Mouse (Mus musculus) inflammation-experienced regulatory T-cells, adult 6 months (primary cell): ENCODE data around the gene Hspa12a. TPM values are rescaled to one million over a fixed set of nuclear protein-coding genes. Genes with fewer than 3 reads are reported as not detected.

Experiments
- ATAC-seq: one replicate; pipeline ENCODE4 v1.8.0; 2017
- polyA plus RNA-seq, 3 experiments: library from polyadenylated mRNA; unstranded; fragments of 100-300 nt; shearing (Covaris generic); gene quantifications; one replicate each; pipeline ENCODE4 v1.2.1; 2017

The Hspa12a gene
- polyA plus RNA-seq, 3 experiments from 2014 or later, result 0.57 to 0.92 TPM; not detected in 1

DNA sequence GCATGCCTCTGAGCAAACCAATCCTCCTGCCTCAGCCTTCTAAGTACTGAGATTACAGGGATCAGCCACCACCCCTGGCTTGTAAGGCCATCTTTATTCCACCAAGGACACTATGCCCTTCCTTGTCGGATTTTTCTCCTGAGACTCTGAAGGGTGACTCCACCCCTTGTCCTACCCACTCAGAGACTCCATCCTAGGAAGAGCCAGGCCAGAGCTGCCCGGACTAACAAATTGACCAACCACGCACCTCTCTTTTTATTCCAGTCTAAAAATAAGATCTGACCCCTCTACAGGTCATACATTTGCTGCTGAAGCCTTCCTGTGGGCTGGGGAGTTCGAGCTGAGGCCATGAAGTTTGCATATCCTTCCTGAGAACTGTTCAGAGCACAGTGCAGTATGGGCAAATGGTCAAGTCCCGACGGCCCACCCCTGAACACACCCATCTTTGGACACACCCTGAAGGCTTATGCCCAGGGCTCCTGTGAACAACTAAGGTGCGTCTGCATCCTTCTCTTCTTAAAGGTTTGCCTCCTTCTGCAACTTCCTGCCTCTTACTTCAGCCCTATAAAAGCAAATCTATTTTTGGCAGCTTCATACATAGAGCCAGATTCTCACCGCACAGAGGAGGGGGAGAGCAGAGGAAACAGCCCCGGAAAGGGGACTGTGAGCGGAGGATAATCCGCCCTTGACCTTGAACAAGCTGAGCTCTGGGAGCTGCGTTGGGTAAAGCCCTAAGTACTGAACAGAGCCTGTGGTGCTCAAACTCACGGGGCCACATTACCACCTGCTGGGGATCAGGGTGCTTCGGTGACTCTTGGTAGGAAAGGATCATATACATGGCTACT is 124.7 kb downstream of the Hspa12a start:
- no peak for ATAC-seq

DNA sequence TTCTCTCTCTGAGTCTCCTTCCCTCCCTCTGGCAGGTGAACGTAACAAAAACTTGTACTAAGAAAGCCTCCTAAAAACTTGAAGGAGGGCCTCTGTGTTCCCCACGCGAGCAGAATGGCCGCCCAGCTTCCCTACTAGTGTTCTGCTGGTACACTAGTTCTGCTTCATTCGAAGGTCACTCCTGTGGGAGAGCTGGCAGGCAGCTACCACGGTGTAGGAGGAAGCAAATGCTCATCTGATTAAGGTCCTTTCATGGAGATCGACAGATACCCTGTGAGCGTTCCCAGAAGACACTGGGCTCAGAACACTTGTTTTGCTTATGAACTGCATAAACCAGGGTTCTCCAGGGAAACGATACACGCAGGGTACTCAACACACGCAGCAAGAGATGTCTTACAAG is 126.1 kb downstream of the Hspa12a start:
- ATAC-seq, result no peak

DNA sequence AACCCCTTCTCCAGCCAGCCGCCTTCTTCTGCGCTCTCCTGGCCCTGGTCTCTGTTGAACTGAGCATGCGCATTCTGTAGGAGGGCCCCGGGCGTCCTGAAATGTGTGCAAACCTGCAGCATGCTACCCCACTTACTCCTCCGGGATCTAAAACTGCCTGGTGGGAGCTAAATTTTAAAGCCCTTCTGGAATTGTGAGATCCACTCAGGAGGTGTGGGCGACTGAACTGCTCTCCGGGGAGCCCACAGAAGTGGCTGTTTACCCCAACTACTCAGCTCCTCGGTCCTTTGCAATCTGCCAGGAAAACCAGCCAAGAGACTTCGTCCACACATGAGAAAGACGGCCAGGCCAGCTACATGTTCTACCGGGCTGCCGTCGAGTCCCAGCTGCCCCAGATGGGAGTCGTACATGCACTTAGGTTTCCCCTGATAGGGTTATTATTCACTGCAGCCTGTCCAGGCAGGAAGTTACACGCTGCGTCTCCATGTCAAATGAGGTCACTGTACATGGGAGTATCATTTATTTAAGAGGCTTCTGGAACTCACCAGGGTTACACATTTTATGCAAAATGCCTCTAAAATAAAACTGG is 126.9 kb downstream of the Hspa12a start:
- no peak for ATAC-seq

DNA sequence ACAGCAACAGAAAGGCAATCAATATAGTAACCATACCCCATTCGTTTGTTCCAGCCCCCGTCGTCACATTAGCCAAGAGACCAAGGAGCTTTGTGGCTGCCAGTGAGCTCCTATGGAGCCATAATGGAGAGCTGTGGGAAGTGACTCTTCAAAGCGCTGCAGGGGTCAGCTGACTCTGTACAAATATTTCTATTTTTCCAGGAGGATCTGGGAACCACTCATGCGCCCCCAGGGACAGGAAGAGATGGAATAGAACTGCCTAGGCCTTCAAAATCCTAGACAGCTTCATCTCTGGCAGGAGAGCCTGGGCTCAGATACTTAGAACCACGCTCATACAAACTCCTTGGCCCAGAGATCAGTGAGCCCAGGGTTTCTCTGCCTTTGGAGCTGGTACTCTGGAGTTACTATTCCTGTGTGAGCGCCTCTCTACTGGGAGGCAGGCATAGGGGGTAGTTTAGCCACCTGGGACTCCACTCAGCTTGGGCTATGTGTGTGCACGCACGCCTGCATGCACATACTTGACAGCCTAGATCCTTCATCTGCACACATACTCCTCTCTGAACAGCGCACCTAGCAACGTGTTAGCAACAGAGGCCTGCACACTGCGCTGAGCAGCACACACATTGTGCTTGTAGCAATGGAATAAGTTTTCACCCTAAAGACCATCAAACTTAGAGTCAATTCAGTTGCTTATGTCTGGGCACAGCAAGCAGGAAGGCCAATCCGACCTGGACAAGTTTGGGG is 128.1 kb downstream of the Hspa12a start:
- ATAC-seq, result no peak

DNA sequence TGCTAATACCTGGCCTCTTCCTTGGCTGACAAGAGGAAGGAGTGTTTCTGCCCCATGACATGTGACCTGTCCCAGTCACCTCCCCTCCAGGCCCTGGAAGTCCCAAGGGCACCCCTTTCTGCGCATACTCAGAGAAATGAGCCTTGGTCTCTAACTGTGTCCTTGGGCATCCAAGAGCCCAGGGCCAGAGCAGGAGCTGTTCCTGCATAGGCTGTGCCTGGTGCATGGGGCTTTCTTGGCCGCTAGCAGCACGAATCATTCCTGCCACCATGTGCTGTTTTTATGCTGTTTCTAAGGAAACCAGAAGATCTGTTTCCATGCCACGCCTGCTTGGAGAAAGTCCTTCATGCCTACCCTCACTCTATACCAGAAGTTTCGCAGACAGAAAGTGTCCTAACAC is 132.9 kb downstream of the Hspa12a start:
- ATAC-seq, result no peak

DNA sequence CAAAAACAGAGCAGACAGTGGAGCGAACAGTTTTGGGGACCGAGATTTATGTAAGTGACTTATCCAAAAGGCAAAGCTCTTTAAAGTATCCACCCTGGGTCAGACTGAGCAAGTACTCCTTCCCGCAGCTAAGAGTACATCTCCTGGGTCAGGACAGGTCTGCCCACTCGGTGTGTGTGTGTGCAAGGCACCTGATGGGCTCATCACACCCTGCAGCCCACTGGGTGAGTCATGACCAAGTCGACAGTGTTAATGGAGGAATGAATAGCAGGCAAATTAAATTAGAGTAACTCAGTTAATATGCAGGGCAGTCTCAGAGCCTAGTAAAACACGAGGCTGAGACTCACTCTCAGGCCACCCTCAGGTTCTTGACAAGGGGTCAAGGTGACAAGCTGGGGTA is 134.6 kb downstream of the Hspa12a start:
- ATAC-seq, result no peak

DNA sequence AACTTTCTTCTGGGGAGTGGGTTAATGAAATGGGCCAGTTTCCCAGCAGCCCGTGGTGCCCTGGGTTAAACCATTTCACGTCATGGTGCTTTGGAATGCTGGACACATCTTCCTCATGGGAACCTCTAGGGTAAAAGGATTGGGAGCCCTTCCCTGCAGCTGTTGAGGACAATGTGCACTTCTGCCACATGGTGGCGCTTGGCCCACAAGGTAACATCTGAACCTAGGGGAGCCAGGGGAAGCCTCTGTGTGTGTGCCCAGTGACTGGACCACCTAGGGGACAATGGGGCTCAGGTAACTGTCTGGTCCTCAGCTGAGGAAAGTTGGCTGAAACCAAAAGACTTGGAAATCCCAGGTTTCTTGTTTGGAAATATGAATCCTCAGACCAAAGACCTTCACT is 137.1 kb downstream of the Hspa12a start:
- ATAC-seq, result no peak

DNA sequence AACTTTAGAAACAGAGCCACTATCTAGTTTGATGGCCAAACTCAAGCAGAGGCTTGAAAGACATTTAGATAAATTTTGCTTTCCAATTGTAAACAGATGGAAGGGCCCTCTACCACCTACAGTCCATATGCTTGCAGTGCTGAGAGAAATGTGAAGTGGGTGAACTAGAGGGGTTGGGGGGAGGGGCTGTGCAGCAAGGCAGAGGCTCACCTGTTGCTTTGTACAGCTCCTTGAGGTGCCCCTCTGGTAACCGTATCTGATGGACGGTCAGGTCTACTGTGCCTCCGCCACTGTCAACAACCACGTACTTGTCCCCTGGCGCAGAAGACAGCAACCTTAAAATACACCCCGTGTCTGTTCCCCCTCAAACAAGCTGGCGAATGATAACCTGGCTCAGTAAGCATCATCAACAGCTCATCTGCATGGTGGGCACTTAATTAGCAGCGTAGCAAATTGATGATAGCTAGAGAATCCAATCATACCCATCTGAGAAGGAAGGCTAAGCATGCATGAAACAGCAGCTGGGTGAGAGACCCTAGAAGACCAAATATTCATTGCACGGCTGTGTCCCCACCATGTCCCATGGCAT is 138.2 kb downstream of the Hspa12a start:
- no peak for ATAC-seq

DNA sequence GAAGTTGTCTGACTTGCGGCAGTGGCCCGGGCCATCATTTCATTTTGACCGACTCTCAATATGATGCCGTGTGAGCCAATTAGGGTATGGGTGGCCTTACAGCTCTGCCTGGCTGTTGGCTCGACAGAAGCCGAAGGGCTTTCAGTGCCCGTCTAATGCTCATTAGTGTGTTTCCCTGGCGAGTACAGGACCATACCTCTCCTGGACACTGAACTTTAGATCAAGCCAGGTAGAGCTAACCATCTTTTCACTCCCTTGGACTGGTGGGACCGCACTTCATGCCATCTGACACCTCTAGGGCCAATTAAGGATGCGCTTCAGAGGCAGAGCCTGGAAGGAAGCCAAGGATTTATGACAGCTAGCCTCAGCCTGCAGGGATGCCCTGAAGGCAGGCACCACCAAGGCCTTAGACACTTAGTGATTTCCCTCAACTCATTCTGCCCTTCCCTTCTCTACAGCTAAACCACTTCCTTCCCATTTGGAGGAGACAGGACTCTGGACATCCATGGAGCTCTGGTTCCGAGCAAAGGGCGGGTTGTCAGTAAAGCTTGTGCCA is 148.3 kb downstream of the Hspa12a start:
- no peak for ATAC-seq

DNA sequence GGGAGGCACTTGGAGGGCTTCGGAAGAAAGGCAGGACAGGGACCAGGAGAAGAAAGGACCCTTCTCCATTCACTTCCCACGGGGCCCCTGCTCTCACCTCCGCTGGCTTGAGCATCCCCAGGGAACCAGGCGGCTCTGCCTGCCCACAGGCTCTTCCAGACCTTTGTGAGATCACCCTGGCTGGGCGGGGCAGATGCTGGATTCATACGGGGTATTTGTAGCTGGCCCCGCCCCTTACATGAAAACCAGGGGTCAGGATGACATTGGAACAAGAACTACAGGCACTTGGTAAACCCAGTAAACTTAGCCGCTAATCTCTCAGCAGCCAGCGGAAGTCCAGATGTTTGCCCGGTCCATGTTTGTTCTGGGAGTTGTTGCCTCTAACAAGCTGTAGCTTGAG is 149.2 kb downstream of the Hspa12a start, which contains the start of gene 1700019N19Rik:
1700019N19Rik (minus strand) TSS at position 178 of the 400 bp plus-strand sequence.
- no peak for ATAC-seq

DNA sequence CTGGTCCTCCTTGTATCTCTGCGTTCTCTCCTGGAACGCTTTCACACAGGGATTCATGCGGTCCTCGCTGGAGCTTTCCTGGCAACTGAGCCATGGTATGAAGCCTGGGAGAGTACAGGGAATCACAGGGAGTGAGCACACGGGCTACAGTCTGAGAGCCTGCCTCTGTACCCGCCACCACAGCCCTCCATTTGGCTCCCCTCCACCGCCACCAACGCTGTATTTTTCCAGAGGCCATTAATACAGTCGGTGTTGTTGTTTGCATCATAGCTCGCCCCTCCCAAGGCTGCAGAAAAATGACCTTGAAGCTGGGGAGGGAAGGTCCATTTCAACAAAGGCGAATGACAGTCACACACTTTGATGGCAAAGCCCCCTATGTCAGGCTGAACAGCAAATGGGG is 154.3 kb downstream of the Hspa12a start:
- no peak for ATAC-seq

DNA sequence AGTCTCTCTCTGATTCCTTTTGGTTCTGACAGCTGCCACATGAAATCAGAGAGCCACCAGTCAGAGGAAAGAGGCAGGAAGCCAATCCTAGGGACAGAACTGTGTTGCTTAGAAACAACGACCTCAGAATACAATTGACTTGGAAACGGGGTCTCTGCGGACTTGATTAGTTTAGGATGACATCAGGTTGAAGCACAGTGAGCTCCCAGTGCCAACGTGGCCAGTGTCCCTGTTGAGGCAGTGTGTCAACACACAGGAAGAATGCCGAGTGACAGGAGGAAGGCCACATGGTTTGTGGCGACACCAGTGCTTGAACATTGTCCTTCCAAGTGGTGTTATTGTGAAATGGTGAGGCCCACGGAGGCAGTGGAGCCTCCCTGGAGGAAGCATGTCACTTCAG is 159.5 kb downstream of the Hspa12a start:
- ATAC-seq, result no peak

DNA sequence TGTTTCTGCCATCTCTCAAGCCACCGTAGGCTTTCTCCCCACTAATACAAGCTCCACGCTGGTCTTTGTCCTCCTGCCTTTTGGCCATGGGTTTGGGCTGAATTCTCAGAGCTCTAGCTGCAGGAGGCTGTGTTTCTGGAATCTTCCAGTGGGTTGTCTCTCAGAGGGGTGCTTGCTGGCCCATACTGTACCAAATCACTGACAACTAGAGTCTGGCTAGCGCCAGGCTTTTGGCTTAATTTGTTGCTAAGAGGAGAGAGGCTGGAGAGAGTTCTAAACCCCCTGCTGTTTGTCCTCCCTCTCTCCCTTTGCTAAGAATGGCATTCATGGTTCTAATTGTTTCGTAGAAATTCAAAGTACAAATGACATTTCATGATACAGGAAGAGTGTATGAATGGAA is 161.9 kb downstream of the Hspa12a start:
- ATAC-seq, result no peak

DNA sequence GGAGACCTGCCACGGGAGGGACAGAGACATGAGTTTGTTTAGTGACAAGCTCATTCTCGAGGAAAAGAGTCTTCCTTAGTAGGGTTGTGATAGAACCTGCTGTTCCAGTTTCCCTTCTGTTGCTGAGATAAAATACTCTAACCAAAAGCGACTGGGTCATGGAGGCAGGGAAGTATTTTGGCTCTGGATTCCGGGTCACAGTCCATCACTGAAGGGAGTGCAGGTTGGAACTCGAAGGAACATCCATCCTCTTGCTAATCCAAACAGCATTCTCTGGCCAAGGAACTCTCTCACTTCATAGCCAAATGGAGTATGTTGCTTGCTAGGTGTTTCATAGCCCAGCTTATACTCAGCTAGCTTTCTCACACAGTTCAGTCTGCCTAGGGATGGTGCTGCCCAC is 167.0 kb downstream of the Hspa12a start:
- no peak for ATAC-seq

DNA sequence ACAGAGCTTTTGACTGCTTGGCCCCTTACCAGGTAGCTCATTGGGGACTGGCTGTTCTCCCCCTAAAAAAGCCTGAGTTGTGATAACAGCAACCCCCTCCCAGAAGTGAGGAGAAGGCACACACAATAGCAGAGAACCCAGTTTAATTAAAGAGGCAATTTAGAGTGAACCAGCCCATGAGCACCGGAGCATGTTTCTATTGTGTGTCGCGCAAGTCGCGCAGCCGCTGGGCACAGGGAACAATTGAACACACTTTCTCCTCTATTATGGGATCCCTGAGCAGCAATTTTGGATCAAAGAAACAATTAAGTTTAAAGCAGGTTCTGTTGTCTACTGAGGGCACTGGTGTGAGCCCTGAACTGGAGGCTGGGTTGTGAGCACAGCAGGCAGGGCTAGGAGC is 176.1 kb downstream of the Hspa12a start:
- ATAC-seq, result no peak

DNA sequence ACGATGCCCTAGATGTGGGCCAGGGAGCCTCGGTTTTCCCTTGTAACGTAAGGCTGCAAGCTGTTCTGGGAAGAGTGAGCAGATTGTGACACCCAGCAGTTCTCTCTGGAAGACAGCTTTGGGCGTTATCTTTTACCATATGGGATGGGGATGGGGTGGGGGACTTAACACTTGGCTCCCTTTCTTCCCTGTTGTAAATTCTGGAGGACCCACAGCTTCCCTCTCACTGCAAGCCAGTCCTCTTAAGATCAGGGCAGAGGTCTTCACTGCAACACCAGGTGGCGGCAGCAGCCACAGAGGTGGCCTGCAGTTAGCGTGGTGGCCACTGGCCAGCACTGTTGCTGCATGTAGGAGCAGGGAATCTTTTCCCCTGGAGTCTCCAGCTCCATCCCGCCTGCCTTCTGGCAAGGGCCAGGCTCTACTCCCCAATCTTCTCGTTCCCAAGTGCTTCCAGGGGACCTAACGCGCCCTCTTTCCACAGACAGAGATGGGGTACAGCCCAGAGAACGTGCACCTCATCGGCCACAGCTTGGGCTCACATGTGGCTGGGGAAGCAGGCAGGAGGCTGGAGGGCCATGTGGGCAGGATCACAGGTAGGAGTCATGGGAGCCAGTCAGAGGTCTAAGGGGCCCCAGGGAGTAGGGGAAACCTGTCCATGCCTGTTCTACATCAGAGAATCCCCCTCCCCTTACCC is 180.5 kb downstream of the Hspa12a start:
- no peak for ATAC-seq

DNA sequence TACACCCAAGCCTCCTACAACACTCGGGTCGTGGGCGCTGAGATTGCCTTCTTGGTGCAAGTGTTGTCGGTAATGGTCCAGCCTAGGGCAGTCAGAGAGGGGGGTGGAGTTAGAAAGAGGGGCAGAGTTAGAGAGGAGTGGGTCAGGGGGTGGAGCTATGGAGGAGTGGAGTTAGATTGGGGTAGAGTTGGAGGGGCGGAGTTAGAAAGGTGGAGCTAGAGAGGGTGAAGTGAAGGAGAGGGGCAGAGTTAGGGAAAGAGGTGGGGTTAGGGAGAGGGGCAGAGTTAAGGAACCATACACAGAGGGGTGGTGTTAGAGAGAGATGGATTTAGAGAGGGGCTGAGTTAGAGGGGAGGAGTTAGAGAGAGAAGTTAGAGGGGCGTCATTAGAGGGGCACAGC is 181.1 kb downstream of the Hspa12a start:
- no peak for ATAC-seq

DNA sequence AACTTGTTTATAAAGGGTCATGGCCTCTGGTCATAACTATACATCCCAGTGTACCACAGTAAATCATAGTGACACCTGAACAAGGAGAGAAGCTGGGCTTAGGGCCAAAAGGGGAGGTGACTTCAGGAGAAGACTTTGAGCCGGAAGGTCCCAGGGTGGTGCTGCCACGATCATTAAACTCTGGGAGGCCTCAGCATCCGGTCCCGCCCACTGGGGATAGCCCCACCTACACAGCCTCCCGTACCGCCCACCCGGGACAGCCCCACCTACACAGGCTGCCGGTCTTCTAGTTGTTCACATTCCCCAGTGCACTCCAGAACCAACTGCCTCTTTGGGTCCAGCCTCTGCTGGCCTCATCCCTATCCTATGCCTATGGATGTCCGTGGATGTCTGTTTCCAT is 184.0 kb downstream of the Hspa12a start, which contains the start of gene Pnliprp2:
Pnliprp2 (plus strand) TSS at position 297 of the 400 bp plus-strand sequence.
- no peak for ATAC-seq

DNA sequence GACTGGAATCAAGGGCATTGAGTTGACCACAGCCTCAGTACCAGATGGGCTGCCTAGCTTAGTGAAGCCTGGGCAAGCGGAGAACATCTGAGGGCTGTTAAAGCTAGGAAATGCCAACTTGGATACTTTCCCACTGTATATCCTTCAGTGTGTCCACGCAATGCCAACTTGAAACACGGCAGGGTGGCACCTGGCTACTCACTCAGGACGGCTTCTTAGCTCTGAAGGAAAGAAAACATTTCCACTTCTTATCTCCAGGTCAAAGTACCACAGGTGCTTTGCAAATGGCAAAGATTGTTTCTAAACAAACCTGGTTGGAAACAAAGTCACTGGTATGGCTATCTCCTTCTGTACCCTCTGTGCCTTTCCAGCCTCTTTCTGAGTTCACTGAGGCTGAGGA is 184.6 kb downstream of the Hspa12a start:
- no peak for ATAC-seq

DNA sequence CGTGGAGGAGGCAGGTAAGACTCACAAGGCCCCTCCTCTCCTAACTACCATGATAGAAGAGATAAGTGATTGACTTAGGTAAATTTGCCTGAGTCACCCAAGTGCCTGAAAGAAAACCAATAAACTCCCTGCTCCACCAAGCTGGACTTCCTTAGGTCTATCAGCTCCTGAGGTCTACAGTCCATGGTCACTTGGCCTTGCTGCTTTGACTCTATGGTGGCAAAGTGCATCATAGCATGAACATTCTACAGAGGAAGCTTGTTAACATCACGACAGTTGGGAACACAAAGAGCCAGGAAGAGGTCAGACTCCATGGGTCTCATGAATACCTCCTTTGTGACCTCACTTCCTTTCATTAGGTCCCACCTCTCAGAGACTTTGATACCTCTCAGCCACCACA is 191.9 kb downstream of the Hspa12a start:
- ATAC-seq, result no peak

DNA sequence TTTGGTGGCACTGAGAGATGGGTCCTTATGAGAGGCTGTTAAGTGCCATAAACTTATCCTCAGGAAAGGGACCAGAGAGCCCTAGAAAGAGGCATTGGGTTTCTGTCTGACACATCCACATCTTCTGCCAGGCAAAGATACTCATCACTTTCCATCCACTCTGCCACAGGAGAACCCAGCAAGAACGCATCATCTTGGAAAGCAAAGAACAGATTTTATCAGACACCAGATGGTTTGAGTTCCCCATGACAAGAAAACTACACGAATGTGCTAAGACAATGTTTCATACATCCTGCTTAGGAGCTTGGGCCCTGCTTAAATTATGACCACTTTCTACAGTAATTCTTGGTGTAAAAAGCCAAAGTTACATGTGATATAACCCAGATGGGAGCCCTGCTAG is 192.6 kb downstream of the Hspa12a start:
- ATAC-seq, result no peak

DNA sequence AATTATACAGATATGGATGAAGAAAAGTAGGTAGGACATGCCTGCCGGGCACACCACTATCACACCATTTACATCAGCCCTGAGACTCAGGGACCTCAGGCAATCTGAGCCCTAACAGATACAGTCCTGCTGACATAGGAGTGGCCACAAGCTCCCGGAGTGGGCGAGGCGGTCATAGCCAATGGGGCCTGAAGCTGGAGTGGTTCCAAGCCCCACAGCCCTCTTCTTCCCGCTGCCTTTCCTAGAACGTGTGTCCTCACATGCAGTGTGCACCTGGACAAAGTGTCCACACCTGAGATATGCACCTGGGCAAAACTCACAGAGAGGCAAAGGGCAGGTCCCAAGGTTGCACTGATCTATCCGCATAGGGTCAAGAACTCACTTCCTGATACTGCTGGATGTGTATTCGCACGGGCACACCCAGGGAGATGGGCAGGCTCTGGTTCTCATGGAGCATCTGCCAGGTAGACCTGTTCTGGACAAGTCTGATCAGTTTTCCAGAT is 195.9 kb downstream of the Hspa12a start:
- no peak for ATAC-seq
